Mouse (Mus musculus) bone marrow macrophage, adult 2 months (primary cell): ENCODE results near the gene Vipas39.

Experiments used
- CTCF ChIP-seq: IDR thresholded peaks from 2 replicates; pipeline ENCODE4 v1.5.1; 2012; ENCODE audit warnings: low read depth, mild to moderate bottlenecking, low read length, moderate library complexity
- POLR2A ChIP-seq: IDR thresholded peaks from 2 replicates; pipeline ENCODE4 v1.6.1; 2012; ENCODE audit warnings: mild to moderate bottlenecking, low read depth, low read length, borderline replicate concordance

DNA sequence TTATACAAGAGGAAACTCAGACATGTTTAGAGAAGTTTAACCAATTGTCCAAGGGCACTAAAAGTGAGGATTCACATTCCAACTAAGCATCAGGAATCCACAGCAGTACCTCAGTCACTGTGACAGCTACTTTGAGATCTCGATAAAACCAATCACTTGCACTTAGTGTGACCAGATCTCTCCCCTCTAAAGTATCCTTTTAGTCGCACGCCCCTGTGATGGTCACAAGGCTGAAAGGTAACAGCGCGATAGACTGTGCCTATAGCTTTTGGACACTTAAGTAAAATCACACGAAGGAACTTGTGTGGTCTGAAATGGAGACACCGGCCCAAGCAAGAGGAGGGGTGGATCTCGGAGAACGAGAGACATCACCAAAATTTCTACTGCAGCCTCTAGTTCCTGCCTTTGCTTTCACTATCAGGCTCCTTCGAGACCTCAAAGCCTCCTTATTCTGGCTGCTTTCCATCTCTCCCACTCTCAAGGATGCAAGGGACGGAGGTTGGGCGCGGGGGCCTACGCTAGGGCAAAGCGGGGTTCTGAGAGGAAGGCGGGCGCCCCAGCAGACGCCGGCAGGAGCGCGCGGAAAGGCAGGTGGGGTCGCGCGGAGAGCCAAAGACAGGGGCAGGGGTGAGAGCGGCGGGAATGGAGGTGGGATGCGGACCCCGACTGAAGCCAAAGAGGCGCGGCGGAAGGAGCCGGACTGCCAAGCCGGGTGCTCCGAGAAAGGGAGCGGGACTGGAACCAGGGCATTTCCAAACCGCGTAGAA lies 66.7 kb downstream of the Vipas39 start, which contains the start of gene Samd15:
- TF ChIP-seq POLR2A = no peak
- TF ChIP-seq CTCF = no peak
